Mouse (Mus musculus) neural tube, embryonic 12.5 days (tissue): Measurements from ENCODE around the gene Hist1h2ae. TPM values are rescaled to one million over a fixed set of nuclear protein-coding genes. Genes with fewer than 3 reads are reported as not detected.
"Not testable (repeated sequence)": the region's sequence is repeated elsewhere in the genome, so short reads cannot be mapped to it uniquely, and the experiment has no call there.

Source experiments
- ATAC-seq: fragments of 200-750 bp; cut with Nextera tagmentation; 2 replicates; pipeline ENCODE4 v1.8.0; 2017; ENCODE audit warnings: low read depth, mild to moderate bottlenecking, moderate TSS enrichment, moderate library complexity; ENCODE audit not compliant: low FRiP score
- H3K27ac ChIP-seq: fragments of 300-500 bp; sonication (generic); 2 replicates; pipeline ENCODE4 v1.5.1; 2016
- H3K27me3 ChIP-seq: fragments of 300-500 bp; sonication (generic); replicated peaks from 2 replicates; pipeline ENCODE4 v1.6.1; 2016; ENCODE audit warnings: mild to moderate bottlenecking
- H3K36me3 ChIP-seq: fragments of 300-500 bp; sonication (generic); 2 replicates; pipeline ENCODE4 v1.6.1; 2016; ENCODE audit warnings: mild to moderate bottlenecking
- H3K4me1 ChIP-seq: fragments of 300-500 bp; sonication (generic); 2 replicates; pipeline ENCODE4 v1.6.1; 2016
- H3K4me2 ChIP-seq: fragments of 300-500 bp; sonication (generic); replicated peaks from 2 replicates; pipeline ENCODE4 v1.6.1; 2016; ENCODE audit warnings: mild to moderate bottlenecking
- H3K4me3 ChIP-seq: fragments of 300-500 bp; sonication (generic); 2 replicates; pipeline ENCODE4 v1.5.1; 2016
- H3K9ac ChIP-seq: fragments of 300-500 bp; sonication (generic); 2 replicates; pipeline ENCODE4 v1.6.1; 2016; ENCODE audit warnings: mild to moderate bottlenecking
- H3K9me3 ChIP-seq: fragments of 300-500 bp; sonication (generic); 2 replicates; pipeline ENCODE4 v1.6.1; 2016; ENCODE audit warnings: mild to moderate bottlenecking
- WGBS: fragments of 180-500 bp; shearing (Covaris S2); methylation state at CpG from one replicate; pipeline ENCODE4 v1.1.7; 2016; 5-methylcytosine and 5-hydroxymethylcytosine counted together
- polyA plus RNA-seq: library from polyadenylated mRNA; unstranded; fragments of >200 nt; fragmentation: Nextera tagmentation; extraction: Ambion mirVana; gene quantifications from 2 replicates; pipeline ENCODE4 v1.2.1, GENCODE M21; 2016

Gene Hist1h2ae
- polyA plus RNA-seq, 1 experiment from 2014 or later, result 52.5 TPM

DNA sequence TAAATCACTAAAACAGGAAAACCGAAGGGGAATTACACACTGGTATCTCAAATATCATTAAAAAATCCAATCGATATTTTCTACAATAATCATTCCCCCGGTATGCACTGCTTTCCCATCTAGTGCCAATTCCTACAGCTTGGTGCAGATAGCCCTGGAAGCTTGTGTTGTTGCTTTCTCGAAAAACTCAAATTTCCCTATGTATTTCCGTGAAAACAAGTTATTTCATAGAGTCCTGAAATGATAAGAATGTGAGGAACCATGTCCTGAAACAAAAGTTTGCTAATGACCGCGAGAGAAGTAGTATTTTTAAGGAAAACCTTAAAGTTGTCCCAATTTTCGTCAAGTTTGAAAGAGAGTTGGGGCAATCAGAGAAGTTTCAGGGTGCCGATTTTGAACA lies 16.6 kb downstream of the Hist1h2ae start:
- Histone ChIP-seq H3K9ac (peak overlapping the region; percentile 86; the same call in 1 of the 2 replicates), H3K4me3 (peak overlapping the region; percentile 57), H3K27ac (no peak overlapping the region), H3K27me3 (no peaks in the 10 kb centered on the region), H3K4me2 (peak overlapping the region; percentile 98), H3K4me1 (peaks cover 12% of the 10 kb centered on the region; the same call in 1 of the 2 replicates), H3K9me3 (no peaks in the 10 kb centered on the region), H3K36me3 (no peaks in the 10 kb centered on the region)
- no peak for ATAC-seq
- WGBS, result 23% methylated on average over 9 of the region's 9 CpGs

DNA sequence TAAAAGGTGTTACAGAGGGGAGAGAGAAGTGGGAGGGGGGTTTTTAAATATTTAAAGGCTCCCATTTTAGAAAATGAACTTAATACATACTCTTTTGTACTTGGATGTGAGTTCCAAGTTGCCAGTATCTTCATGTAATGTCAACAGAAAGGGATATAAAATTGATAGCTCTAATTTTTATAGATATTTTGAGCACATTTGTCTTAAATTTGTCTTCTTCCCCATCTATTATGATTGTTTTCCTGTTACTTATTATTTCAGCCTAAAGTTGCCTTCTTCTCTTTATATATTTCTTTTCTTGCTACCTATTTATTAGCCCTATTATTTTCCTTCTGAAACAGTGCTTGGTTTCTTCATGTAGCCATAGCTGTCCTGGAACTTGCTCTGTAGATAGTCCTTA lies 18.1 kb downstream of the Hist1h2ae start, which contains the start of gene Hist1h1d:
Gene Hist1h1d (plus strand): TSS at position 301 of the 400 bp plus-strand sequence.
- Histone ChIP-seq H3K4me2 (peak within 1 kb of the TSS; percentile 98; the same call in 1 of the 2 replicates), H3K9ac (no peak within 1 kb of the TSS), H3K36me3 (no peaks in the 10 kb centered on the region), H3K27ac (no peak within 1 kb of the TSS; the same call in 1 of the 2 replicates), H3K9me3 (no peaks in the 10 kb centered on the region), H3K4me1 (peaks cover 12% of the 10 kb centered on the region; the same call in 1 of the 2 replicates), H3K4me3 (no peak within 1 kb of the TSS), H3K27me3 (no peaks in the 10 kb centered on the region)
- no peak for ATAC-seq

DNA sequence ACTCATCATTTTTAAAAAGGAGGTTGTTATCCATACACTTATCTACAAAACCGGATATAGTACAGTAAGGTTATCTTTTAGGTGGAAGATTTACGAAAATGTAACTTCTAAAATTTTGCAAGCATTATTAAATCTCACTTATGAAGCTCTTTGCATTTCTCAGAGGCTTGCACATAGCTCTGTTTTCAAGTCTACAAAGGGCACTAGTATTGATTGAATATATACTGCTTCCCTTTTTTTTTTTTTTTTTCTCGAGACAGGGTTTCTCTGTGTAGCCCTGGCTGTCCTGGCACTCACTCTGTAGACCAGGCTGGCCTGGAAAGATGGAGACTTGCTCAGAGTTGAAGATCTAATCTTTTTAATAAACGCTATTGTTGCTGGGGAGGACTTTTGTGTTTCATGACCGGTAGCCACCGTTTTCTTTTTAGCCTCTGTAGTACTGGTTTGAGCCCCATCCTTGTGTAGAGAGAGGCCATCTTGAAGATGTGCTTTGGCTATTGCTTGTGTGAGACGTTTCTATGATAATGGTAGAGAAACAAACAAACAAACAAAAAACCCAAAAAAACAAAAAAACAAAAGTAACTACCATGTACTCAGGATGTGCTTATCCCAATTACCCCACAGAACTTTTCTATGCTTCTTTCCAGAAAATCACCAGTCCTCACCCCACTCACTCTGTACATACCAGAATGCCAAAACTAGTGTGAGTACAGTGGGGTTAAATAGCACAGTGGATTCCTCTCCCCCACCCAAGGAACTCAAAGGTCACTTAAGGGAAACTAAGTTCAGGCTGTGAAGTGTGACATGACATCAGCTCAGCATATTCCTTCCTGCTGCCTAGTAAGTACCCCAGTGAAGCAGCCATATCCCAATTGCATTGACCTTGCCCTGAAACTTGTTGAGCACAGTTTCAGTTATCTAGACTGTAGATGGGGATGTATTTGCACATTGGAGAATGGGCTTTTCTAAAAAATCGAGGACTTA lies 18.8 kb downstream of the Hist1h2ae start:
- H3K36me3 ChIP-seq, result no peaks in the 10 kb centered on the region
- H3K9ac ChIP-seq, result 0 out of 2 replicates have a peak overlapping the region, but pooled peaks have one; percentile 53
- no peaks in the 10 kb centered on the region for H3K27me3 ChIP-seq
- H3K27ac ChIP-seq, result no peak overlapping the region; the same call in 1 of the 2 replicates
- no peak for ATAC-seq
- peaks cover 12% of the 10 kb centered on the region; the same call in 1 of the 2 replicates for H3K4me1 ChIP-seq
- no peaks in the 10 kb centered on the region for H3K9me3 ChIP-seq
- WGBS, result 54% methylated on average over 8 of the region's 8 CpGs
- H3K4me3 ChIP-seq, result peak overlapping the region; percentile 41; the same call in 1 of the 2 replicates
- H3K4me2 ChIP-seq, result peak overlapping the region; percentile 65

DNA sequence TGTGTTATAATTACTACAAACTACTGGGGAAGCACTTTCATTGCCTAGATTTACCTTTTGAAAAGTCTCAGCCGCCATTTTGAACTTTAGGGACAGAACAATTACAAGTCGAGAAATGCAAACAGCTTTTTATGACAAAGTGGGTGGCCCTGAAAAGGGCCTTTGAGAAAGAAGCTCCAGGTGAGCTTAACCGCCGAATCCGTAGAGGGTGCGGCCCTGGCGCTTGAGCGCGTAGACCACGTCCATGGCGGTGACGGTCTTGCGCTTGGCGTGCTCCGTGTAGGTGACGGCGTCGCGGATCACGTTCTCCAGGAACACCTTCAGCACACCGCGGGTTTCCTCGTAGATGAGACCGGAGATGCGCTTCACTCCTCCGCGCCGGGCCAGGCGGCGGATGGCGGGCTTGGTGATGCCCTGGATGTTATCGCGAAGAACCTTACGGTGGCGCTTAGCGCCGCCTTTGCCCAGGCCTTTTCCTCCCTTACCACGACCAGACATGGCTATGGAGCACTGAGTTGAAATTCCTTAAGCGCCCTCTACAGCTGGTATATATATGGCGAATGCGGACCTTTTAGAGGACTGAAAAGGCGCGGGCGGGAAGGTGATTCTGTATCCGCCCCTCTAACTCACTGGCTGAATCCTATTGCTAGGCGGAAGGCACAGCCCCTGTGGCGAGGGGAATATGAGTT lies 19.7 kb downstream of the Hist1h2ae start, which contains the start of gene Hist1h4f:
Gene Hist1h4f (minus strand): TSS at position 503 of the 689 bp plus-strand sequence.
- not testable (repeated sequence) for H3K27me3 ChIP-seq, H3K36me3 ChIP-seq, H3K9me3 ChIP-seq
- under 1% methylated on average over 47 of the region's 47 CpGs for WGBS
- peaks cover 12% of the 10 kb centered on the region; the same call in 1 of the 2 replicates for H3K4me1 ChIP-seq
- peak within 1 kb of the TSS; percentile 41 for H3K4me3 ChIP-seq
- peak within 1 kb of the TSS; percentile 43 for H3K27ac ChIP-seq
- peak within 1 kb of the TSS; percentile 53 for H3K9ac ChIP-seq
- H3K4me2 ChIP-seq, result peak within 1 kb of the TSS; percentile 65
- ATAC-seq, result peak; percentile 80

- no peaks in the 10 kb centered on the region for H3K36me3 ChIP-seq
- 4% methylated on average over 3 of the region's 3 CpGs for WGBS
- no peak for ATAC-seq
- H3K9me3 ChIP-seq, result no peaks in the 10 kb centered on the region
- no peaks in the 10 kb centered on the region for H3K27me3 ChIP-seq
- H3K27ac ChIP-seq, result peak overlapping the region; percentile 43
- H3K9ac ChIP-seq, result peak overlapping the region; percentile 53
- peak overlapping the region; percentile 65 for H3K4me2 ChIP-seq
- H3K4me1 ChIP-seq, result peaks cover 12% of the 10 kb centered on the region; the same call in 1 of the 2 replicates
- H3K4me3 ChIP-seq, result peak overlapping the region; percentile 41
These were observed 20.3 kb downstream of the Hist1h2ae start for GRCm38 (mm10) chr13:23550761-23551145.

DNA sequence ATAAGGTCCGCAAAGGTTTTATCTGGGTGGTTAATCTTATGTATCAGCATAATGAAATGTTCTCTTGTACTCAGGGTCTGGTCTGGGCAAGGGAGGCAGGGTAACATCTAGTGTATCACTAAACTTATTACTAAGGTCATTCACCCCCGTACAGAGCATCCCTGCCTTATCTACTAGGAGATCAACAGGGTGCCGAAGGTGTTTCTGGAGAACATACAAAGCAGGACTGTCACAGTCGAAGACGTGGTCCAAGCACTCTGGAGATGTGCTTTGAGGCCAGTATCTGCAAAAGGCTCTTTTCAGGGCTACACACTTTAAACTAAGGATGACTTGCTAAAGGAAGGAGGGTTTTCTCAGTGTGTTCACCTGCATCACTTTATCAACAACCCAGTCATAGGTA lies 24.3 kb downstream of the Hist1h2ae start:
- H3K36me3 ChIP-seq, result no peaks in the 10 kb centered on the region
- ATAC-seq, result no peak
- H3K4me3 ChIP-seq, result no peak overlapping the region
- H3K4me1 ChIP-seq, result peaks cover 7% of the 10 kb centered on the region; the same call in 1 of the 2 replicates
- H3K9me3 ChIP-seq, result no peaks in the 10 kb centered on the region
- H3K9ac ChIP-seq, result no peak overlapping the region
- no peak overlapping the region for H3K27ac ChIP-seq
- H3K4me2 ChIP-seq, result no peak overlapping the region
- WGBS, result 89% methylated on average over 5 of the region's 5 CpGs
- no peaks in the 10 kb centered on the region for H3K27me3 ChIP-seq

DNA sequence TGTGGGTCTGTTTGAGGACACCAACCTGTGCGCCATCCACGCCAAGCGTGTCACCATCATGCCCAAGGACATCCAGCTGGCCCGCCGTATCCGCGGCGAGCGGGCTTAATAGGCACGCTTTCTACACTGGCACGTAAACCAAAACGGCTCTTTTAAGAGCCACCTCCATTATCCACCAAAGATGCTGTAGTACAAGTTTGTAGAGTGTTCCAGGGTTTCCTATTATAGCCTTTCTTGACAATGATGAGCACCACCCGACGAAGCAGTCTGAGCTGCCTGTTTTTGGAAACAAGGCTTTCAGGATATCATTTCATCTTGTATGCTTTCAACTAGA lies 26.3 kb downstream of the Hist1h2ae start:
- peak; percentile 1 for ATAC-seq
- WGBS, result 0% methylated on average over 13 of the region's 14 CpGs
- H3K9ac ChIP-seq, result peak overlapping the region; percentile 61; the same call in 1 of the 2 replicates
- not testable (repeated sequence) for H3K27ac ChIP-seq, H3K36me3 ChIP-seq, H3K4me1 ChIP-seq, H3K27me3 ChIP-seq, H3K9me3 ChIP-seq
- H3K4me2 ChIP-seq, result peak overlapping the region; percentile 52
- peak overlapping the region; percentile 48 for H3K4me3 ChIP-seq

DNA sequence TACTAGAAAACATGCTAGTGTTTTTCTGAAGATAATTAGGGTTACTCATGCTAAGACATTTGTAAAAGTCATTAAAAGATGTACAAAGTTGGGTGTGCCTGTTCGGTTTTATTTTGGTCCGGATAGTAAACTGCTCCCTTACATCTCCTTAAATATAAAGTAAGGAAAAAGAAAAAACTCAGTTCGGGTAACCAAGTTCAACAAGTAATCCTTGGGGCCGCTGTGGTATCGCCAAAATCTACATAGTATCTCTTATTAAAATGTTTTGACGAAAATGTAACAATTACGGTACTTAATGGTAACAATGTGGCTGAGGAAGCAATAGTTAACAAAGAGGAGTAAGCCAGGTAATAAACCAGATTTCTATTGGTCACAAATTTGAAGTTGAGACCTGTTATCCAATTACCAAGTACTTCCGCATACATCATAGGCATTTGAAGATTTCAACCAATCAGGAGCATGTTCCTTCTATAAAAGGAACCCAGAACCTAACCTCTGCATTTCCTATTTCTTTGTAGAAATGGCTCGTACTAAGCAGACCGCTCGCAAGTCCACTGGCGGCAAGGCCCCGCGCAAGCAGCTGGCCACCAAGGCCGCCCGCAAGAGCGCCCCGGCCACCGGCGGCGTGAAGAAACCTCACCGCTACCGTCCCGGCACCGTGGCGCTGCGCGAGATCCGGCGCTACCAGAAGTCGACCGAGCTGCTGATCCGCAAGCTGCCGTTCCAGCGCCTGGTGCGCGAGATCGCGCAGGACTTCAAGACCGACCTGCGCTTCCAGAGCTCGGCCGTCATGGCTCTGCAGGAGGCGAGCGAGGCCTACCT lies 26.8 kb downstream of the Hist1h2ae start, which contains the start of gene Hist1h3f:
Gene Hist1h3f (plus strand): TSS at position 88 of the 822 bp plus-strand sequence.
- peak; percentile 94 for ATAC-seq
- H3K9ac ChIP-seq, result peak within 1 kb of the TSS; percentile 61
- no peaks in the 10 kb centered on the region for H3K27me3 ChIP-seq
- peak within 1 kb of the TSS; percentile 81 for H3K27ac ChIP-seq
- H3K4me2 ChIP-seq, result peak within 1 kb of the TSS; percentile 68
- H3K36me3 ChIP-seq, result no peaks in the 10 kb centered on the region
- no peaks in the 10 kb centered on the region for H3K4me1 ChIP-seq
- WGBS, result under 1% methylated on average over 25 of the region's 45 CpGs
- H3K9me3 ChIP-seq, result no peaks in the 10 kb centered on the region
- peak within 1 kb of the TSS; percentile 48 for H3K4me3 ChIP-seq

DNA sequence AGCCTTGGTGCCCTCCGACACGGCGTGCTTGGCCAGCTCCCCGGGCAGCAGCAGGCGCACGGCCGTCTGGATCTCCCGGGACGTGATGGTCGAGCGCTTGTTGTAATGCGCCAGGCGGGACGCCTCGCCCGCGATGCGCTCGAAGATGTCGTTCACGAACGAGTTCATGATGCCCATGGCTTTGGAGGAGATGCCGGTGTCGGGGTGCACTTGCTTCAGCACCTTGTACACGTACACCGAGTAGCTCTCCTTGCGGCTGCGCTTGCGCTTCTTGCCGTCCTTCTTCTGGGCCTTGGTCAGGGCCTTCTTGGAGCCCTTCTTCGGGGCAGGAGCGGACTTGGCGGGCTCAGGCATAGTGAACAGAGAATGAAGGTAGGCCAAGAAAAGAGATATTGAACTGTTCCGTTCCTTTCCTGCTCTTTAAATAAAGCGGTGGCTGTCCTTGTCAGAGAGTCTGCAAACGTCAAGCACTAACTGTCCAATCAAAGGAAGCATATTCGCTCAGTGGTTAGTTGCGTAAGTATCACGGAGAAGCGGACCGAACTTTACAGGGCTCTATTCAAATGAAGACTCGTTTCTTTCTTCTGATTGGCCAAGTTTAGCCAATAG lies 27.9 kb downstream of the Hist1h2ae start, which contains the start of gene Hist1h2bh:
Gene Hist1h2bh (minus strand): TSS at position 394 of the 609 bp plus-strand sequence.
- peak within 1 kb of the TSS; percentile 68 for H3K4me2 ChIP-seq
- under 1% methylated on average over 42 of the region's 42 CpGs for WGBS
- peak; percentile 91 for ATAC-seq
- H3K9ac ChIP-seq, result peak within 1 kb of the TSS; percentile 56
- not testable (repeated sequence) for H3K4me1 ChIP-seq, H3K27me3 ChIP-seq, H3K36me3 ChIP-seq, H3K9me3 ChIP-seq
- peak within 1 kb of the TSS; percentile 48 for H3K4me3 ChIP-seq
- H3K27ac ChIP-seq, result peak within 1 kb of the TSS; percentile 57; the same call in 1 of the 2 replicates

DNA sequence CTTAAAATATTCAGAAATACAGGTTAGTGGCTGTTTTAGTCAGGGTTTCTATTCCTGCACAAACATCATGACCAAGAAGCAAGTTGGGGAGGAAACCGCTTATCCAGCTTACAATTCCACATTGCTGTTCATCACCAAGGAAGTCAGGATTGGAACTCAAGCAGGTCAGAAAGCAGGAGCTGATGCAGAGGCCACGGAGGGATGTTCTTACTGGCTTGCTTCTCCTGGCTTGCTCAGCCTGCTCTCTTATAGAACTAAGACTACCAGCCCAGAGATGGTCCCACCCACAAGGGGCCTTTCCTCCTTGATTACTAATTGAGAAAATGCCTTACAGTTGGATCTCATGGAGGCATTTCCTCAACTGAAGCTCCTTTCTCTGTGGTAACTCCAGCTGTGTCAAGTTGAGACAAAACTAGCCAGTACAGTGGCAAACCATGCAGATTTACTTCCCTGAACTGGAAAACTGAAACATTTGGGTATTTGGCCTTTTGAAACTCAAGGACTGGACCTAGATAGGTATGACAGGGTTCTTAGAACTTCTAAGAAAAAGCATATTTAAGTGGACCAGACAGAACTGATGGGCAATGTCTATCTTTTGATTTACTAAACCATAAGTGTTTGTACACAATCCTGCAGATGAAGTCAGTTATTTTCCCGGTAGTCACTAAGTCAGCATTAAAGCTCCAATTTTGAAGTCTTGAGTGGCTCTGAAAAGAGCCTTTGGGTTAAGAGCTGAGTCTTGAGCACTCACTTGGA lies 28.6 kb downstream of the Hist1h2ae start:
- H3K9ac ChIP-seq, result peak overlapping the region; percentile 56
- WGBS, result 6% methylated on average over 3 of the region's 3 CpGs
- not testable (repeated sequence) for H3K4me1 ChIP-seq, H3K27ac ChIP-seq, ATAC-seq, H3K27me3 ChIP-seq, H3K9me3 ChIP-seq, H3K36me3 ChIP-seq
- H3K4me3 ChIP-seq, result peak overlapping the region; percentile 42
- H3K4me2 ChIP-seq, result peak overlapping the region; percentile 68
